Comparison of ENCODE assay signal across 23 mouse cellular contexts in genomic region chr2:36224599-36224998, GRCm38 (mm10). TPM values are rescaled to one million over a fixed set of nuclear protein-coding genes. Genes with fewer than 3 reads are reported as not detected.
DNase-seq lines count a peak whose midpoint lies in the region; ATAC-seq and TF ChIP-seq lines count a peak whose summit lies in the region.
"Had no signal": no experiment of that assay in that cellular context is flagged by ENCODE, and none has a peak within 500 bp of the region (broad histone marks: within the 10 kb centered on the region; RNA-seq: fewer than 3 reads in every experiment).

No protein-coding gene starts in this region.

- H3K27me3 ChIP-seq in heart, postnatal 0 days (ENCODE audit: control insufficient read depth, insufficient read depth, low read length) = no peaks in the 10 kb centered on the region
- no peaks in the 10 kb centered on the region for H3K27me3 ChIP-seq in liver, adult 2 months (ENCODE audit: control insufficient read depth, insufficient read depth, low read length)
- 0 out of 2 replicates have a peak, but pooled peaks cover 3% of the 10 kb centered on the region for H3K27me3 ChIP-seq in liver, embryonic 11.5 days (replicated peaks; ENCODE audit: control insufficient read depth, insufficient read depth, low read length)
- H3K27me3 ChIP-seq: Patski had no signal

- TF ChIP-seq EP300 in heart, postnatal 0 days (IDR thresholded peaks at IDR 0.05; ENCODE audit: low read depth) = no peak

- H3K4me1 ChIP-seq in heart, postnatal 0 days (ENCODE audit: control insufficient read depth, insufficient read depth) = peaks cover 4% of the 10 kb centered on the region; the same call in 1 of the 2 replicates
- no peaks in the 10 kb centered on the region for H3K4me1 ChIP-seq in liver, adult 2 months (ENCODE audit: control insufficient read depth, insufficient read depth, low read length)
- no peaks in the 10 kb centered on the region for H3K4me1 ChIP-seq in liver, embryonic 11.5 days (replicated peaks; ENCODE audit: control insufficient read depth, insufficient read depth, low read length)
- H3K4me1 ChIP-seq: forebrain, embryonic 10.5 days; hindbrain, embryonic 15.5 days; midbrain, embryonic 13.5 days had no signal

- TF ChIP-seq POLR2A in liver, adult 2 months (IDR thresholded peaks at IDR 0.05; ENCODE audit: extremely low read depth, insufficient read depth, low read length) = no peak

- H3K4me3 ChIP-seq in heart, postnatal 0 days (ENCODE audit: low read depth, low read length) = no peak overlapping the region
- no peak overlapping the region for H3K4me3 ChIP-seq in liver, adult 2 months (ENCODE audit: insufficient read depth, low read depth, low read length)
- no peak overlapping the region for H3K4me3 ChIP-seq in liver, embryonic 11.5 days (ENCODE audit: low read depth, low read length)
- H3K4me3 ChIP-seq: forebrain, embryonic 10.5 days; gastrocnemius, adult 2 months; heart, embryonic 12.5 days; hindbrain, embryonic 15.5 days; limb, embryonic 12.5 days; midbrain, embryonic 13.5 days had no signal

- no peak overlapping the region for H3K27ac ChIP-seq in heart, postnatal 0 days (ENCODE audit: low read depth)
- no peak overlapping the region for H3K27ac ChIP-seq in liver, adult 2 months (replicated peaks; ENCODE audit: insufficient read depth, low read depth, low read length)
- no peak overlapping the region for H3K27ac ChIP-seq in liver, embryonic 11.5 days (ENCODE audit: low read depth, low read length)
- H3K27ac ChIP-seq: forebrain, embryonic 10.5 days; gastrocnemius, adult 2 months; hindbrain, embryonic 15.5 days; limb, embryonic 12.5 days; liver, embryonic 14.5 days; midbrain, embryonic 13.5 days had no signal

- peak; percentile 52 for ATAC-seq in heart, postnatal 0 days (ENCODE audit: insufficient read depth, low read depth)
- ATAC-seq in liver, embryonic 11.5 days (replicated peaks; ENCODE audit: low FRiP score) = no peak
- ATAC-seq: activated CD4-positive, CD25-positive, alpha-beta regulatory T cell, adult 4 months; forebrain, postnatal 0 days; midbrain, embryonic 13.5 days; Patski had no signal

- no peak overlapping the region for H3K9ac ChIP-seq in heart, postnatal 0 days (replicated peaks; ENCODE audit: low read depth, low read length)
- H3K9ac ChIP-seq in liver, adult 2 months (ENCODE audit: low read depth, low read length) = no peak overlapping the region
- H3K9ac ChIP-seq in liver, embryonic 11.5 days (ENCODE audit: low read depth, low read length) = no peak overlapping the region
- H3K9ac ChIP-seq: forebrain, postnatal 0 days; heart, embryonic 12.5 days; hindbrain, embryonic 15.5 days; limb, embryonic 12.5 days; liver, embryonic 14.5 days; midbrain, embryonic 13.5 days had no signal

- H3K79me2 ChIP-seq in liver, adult 2 months (ENCODE audit: control insufficient read depth, insufficient read depth, low read length) = no peaks in the 10 kb centered on the region

- DNase-seq in heart, postnatal 0 days (ENCODE audit: low spot score) = no peak
- DNase-seq in heart, adult 11 months = no peak
- peak; percentile 41 for DNase-seq in liver, adult 2 months (ENCODE audit: extremely low read depth, low read depth, low spot score)
- DNase-seq in liver, embryonic 11.5 days (ENCODE audit: low spot score) = no peak
- DNase-seq in 3T3-L1 (ENCODE audit: low read depth, low spot score) (peak; percentile 54), NIH3T3 (ENCODE audit: low read depth) (peak; percentile 47)
- no peak for DNase-seq in cerebellum, postnatal 25 days
- DNase-seq in gastrocnemius, postnatal 36 days = no peak
- DNase-seq: adrenal gland, postnatal 14 days; cerebellum, adult 11 months; cerebellum, postnatal 14 days; forebrain, postnatal 0 days; gastrocnemius, adult 2 months; kidney, adult 9 months; spleen, adult 18-20 months had no signal

- TF ChIP-seq CTCF in heart, postnatal 0 days (IDR thresholded peaks at IDR 0.05; ENCODE audit: low read depth) = no peak
- no peak for TF ChIP-seq CTCF in liver, adult 2 months (IDR thresholded peaks at IDR 0.05; ENCODE audit: low read depth, low read length)

- no peaks in the 10 kb centered on the region for H3K9me3 ChIP-seq in heart, postnatal 0 days (replicated peaks; ENCODE audit: control insufficient read depth, low read length)
- H3K9me3 ChIP-seq in liver, embryonic 11.5 days (ENCODE audit: control insufficient read depth, low read length) = no peaks in the 10 kb centered on the region
- H3K9me3 ChIP-seq: forebrain, embryonic 10.5 days; heart, embryonic 12.5 days; hindbrain, embryonic 15.5 days; limb, embryonic 12.5 days; midbrain, embryonic 13.5 days had no signal

- no peak overlapping the region for H3K4me2 ChIP-seq in heart, postnatal 0 days (ENCODE audit: low read depth, low read length)
- no peak overlapping the region for H3K4me2 ChIP-seq in liver, embryonic 11.5 days
- H3K4me2 ChIP-seq: heart, embryonic 12.5 days; hindbrain, embryonic 15.5 days; limb, embryonic 12.5 days; midbrain, embryonic 13.5 days had no signal

- intact Hi-C loops in gastrocnemius, postnatal 36 days (cut with DNase I) = no loop called here

- WGBS in heart, postnatal 0 days = 8% methylated on average over 2 of the region's 2 CpGs
- WGBS in liver, adult 2 months = 12% methylated on average over 2 of the region's 2 CpGs
- 27% methylated on average over 2 of the region's 2 CpGs for WGBS in liver, embryonic 11.5 days

- H3K36me3 ChIP-seq in heart, postnatal 0 days (replicated peaks; ENCODE audit: control insufficient read depth, insufficient read depth, low read length) = no peaks in the 10 kb centered on the region
- H3K36me3 ChIP-seq in liver, adult 2 months (ENCODE audit: control insufficient read depth, insufficient read depth, low read length) = no peaks in the 10 kb centered on the region
- no peaks in the 10 kb centered on the region for H3K36me3 ChIP-seq in liver, embryonic 11.5 days (ENCODE audit: control insufficient read depth, insufficient read depth, low read length)
- H3K36me3 ChIP-seq: forebrain, embryonic 10.5 days; heart, embryonic 12.5 days; hindbrain, embryonic 15.5 days; limb, embryonic 12.5 days; midbrain, embryonic 13.5 days had no signal

RNA-seq across cellular contexts. Expression of gene Ptgs1, which starts 5.6 kb away (rescaled TPM):
- 49.7 and 55.9 TPM in 2 replicates for total RNA-seq in heart, postnatal 0 days (2014; rRNA removed; ENCODE audit: low replicate concordance)
- 21.6 and 21.9 TPM in 2 replicates for polyA plus RNA-seq in heart, postnatal 0 days (2015; fragmentation: Nextera tagmentation; extraction: Ambion mirVana)
- total RNA-seq in liver, adult 2 months (2014; rRNA removed) = 12.4 and 14.4 TPM in 2 replicates
- polyA plus RNA-seq in liver, adult 2 months (2012; rRNA removed) = 7.3 and 10.9 TPM in 2 replicates
- polyA plus RNA-seq in liver, embryonic 11.5 days (2014; fragmentation: Nextera tagmentation; extraction: Ambion mirVana) = 28.6 and 30.3 TPM in 2 replicates
- 1 to 10 TPM; 3.2 to 3.7 TPM for total RNA-seq in gastrocnemius, postnatal 36 days (2021)

Comparison
In these comparisons a context has a peak if more than half of its experiments do, and no peak if none do; other contexts are left out.
1. DNase-seq: peak in liver, adult 2 months (single experiment), 3T3-L1 (single experiment) and NIH3T3 (single experiment); none in heart, postnatal 0 days (single experiment), heart, adult 11 months (single experiment), liver, embryonic 11.5 days (single experiment), cerebellum, postnatal 25 days (0 of 2) and gastrocnemius, postnatal 36 days (0 of 2).